In the genomic region with DNA sequence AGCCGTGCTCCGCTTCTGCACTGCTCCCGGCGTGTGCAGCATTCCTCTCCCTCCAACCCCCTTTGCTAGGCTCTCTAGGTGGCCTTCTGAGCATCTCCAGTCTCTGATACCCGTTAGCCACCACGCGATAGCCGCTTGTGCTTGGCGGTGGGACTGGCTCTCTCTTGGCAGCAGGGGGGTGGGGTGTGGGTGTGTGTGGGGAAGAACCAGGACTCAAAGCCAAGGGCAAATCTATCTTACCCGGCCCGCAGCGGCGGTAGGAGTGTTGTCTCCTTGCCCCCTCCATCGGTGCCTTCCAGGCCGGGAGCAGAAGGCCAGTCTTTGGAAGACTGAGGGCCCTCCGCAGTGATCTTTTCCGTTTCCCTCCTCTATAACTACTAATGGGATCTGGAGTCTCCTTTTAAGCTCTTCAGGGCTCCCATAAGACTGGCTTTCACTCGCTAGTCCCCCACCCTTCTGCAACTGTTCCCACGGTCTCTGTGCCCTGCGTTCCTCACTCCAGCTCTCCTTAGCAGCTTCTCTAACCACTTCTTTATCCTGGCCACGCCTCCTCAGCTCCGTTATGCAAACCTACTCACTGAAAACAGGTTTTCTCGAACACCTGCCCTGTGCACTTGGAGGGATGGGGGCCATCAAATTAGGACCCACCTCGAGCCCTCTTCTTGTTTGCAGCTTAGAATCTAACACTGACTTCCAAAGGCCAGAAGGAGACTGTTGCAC, we compare ENCODE assay signal across 19 mouse cellular contexts. TPM values are rescaled to one million over a fixed set of nuclear protein-coding genes. Genes with fewer than 3 reads are reported as not detected.
A peak's percentile ranks its signal among the peaks of the same experiment; 100 is the strongest.
DNase-seq lines count a peak whose midpoint lies in the region; ATAC-seq lines count a peak whose summit lies in the region.
"Had no signal": no experiment of that assay in that cellular context is flagged by ENCODE, and none has a peak within 500 bp of the region (broad histone marks: within the 10 kb centered on the region; RNA-seq: fewer than 3 reads in every experiment).

No protein-coding gene starts in this region.

- H3K4me2 ChIP-seq in neural tube, embryonic 14.5 days (ENCODE audit: low read depth, low read length), result no peak overlapping the region
- H3K4me2 ChIP-seq: kidney, embryonic 15.5 days had no signal

- H3K27ac ChIP-seq in heart, embryonic 10.5 days, result no peak overlapping the region
- no peak overlapping the region for H3K27ac ChIP-seq in neural tube, embryonic 14.5 days (ENCODE audit: low read depth, low read length)
- H3K27ac ChIP-seq: kidney, embryonic 15.5 days had no signal

- no peaks in the 10 kb centered on the region for H3K4me1 ChIP-seq in heart, embryonic 10.5 days
- no peaks in the 10 kb centered on the region for H3K4me1 ChIP-seq in neural tube, embryonic 14.5 days (ENCODE audit: control insufficient read depth, insufficient read depth, low read length)

- peak; percentile 72 for DNase-seq in heart, embryonic 10.5 days (ENCODE audit: low spot score)
- DNase-seq in heart, postnatal 4 days, result no peak
- peak; percentile 46 for DNase-seq in retina, postnatal 1 day
- DNase-seq in retina, embryonic 14.5 days (ENCODE audit: low spot score), result no peak
- DNase-seq in layer of hippocampus, adult 11-12 months (ENCODE audit: low spot score), result no peak
- no peak for DNase-seq in left cerebral cortex, adult 18-20 months (ENCODE audit: low spot score in 2 of 2)
- DNase-seq: cerebellum, adult 18-20 months; heart, adult 11 months; left cerebral cortex, postnatal 4 days; lung, postnatal 36 days; right cerebral cortex, postnatal 14 days had no signal

- ATAC-seq in megakaryocyte progenitor cell, adult 5-6 weeks (replicated peaks; ENCODE audit: poor library complexity), result 0 out of 2 replicates have a peak, but pooled peaks have one; percentile 20
- ATAC-seq in neural tube, embryonic 14.5 days (ENCODE audit: low read depth), result peak; percentile 54; the same call in 1 of the 2 replicates
- ATAC-seq: activated CD4-positive, CD25-positive, alpha-beta regulatory T cell, adult 4 months had no signal

- no peaks in the 10 kb centered on the region for H3K36me3 ChIP-seq in heart, embryonic 10.5 days
- H3K36me3 ChIP-seq in neural tube, embryonic 14.5 days (ENCODE audit: control insufficient read depth, insufficient read depth, low read length), result no peaks in the 10 kb centered on the region
- H3K36me3 ChIP-seq: kidney, embryonic 15.5 days had no signal

- H3K4me3 ChIP-seq in heart, embryonic 10.5 days, result no peak overlapping the region
- no peak overlapping the region for H3K4me3 ChIP-seq in neural tube, embryonic 14.5 days (ENCODE audit: low read depth, low read length)
- H3K4me3 ChIP-seq: kidney, embryonic 15.5 days had no signal

- H3K27me3 ChIP-seq in heart, embryonic 10.5 days (ENCODE audit: insufficient read depth, poor library complexity, severe bottlenecking), result peaks cover 98% of the 10 kb centered on the region
- H3K27me3 ChIP-seq in neural tube, embryonic 14.5 days (ENCODE audit: control insufficient read depth, insufficient read depth, low read length), result peaks cover 69% of the 10 kb centered on the region

- H3K9ac ChIP-seq in neural tube, embryonic 14.5 days (replicated peaks; ENCODE audit: low read depth, low read length), result no peak overlapping the region
- H3K9ac ChIP-seq: kidney, embryonic 15.5 days had no signal

- 2% methylated on average over 24 of the region's 24 CpGs for WGBS in heart, embryonic 10.5 days
- WGBS in neural tube, embryonic 14.5 days, result 1% methylated on average over 24 of the region's 24 CpGs

- H3K9me3 ChIP-seq in heart, embryonic 10.5 days, result no peaks in the 10 kb centered on the region
- no peaks in the 10 kb centered on the region for H3K9me3 ChIP-seq in neural tube, embryonic 14.5 days (ENCODE audit: control insufficient read depth, low read length)
- H3K9me3 ChIP-seq: kidney, embryonic 15.5 days had no signal

RNA-seq across cellular contexts. Expression of a gene that starts 19.5 kb away (rescaled TPM):
- not detected in 2 replicates for polyA plus RNA-seq in heart, embryonic 10.5 days (2016; fragmentation: Nextera tagmentation; extraction: Ambion mirVana)
- under 1 TPM in 1 of 2 experiments, not detected in 1; 0.41 TPM for total RNA-seq in heart, postnatal 4 days (2021)
- total RNA-seq in megakaryocyte progenitor cell, adult 5-6 weeks (2015), result not detected in 2 replicates
- 0.78 TPM in 1 of 2 replicates, not detected in the other for total RNA-seq in megakaryocyte progenitor cell, adult 5-6 weeks (2017)
- not detected in 2 replicates for polyA plus RNA-seq in neural tube, embryonic 14.5 days (2014; fragmentation: Nextera tagmentation; extraction: Ambion mirVana)
- total RNA-seq in left cerebral cortex, adult 18-20 months (2021), result 1 to 10 TPM in 1 of 2 experiments, not detected in 1; 1.2 TPM
- total RNA-seq: heart, postnatal 25 days had no signal
- polyA plus RNA-seq: C2C12; embryonic facial prominence, embryonic 11.5 days; kidney, embryonic 15.5 days; liver, embryonic 16.5 days had no signal

RNA-seq across cellular contexts. Expression of a gene that starts 35.9 kb away (rescaled TPM):
- polyA plus RNA-seq in heart, embryonic 10.5 days (2016; fragmentation: Nextera tagmentation; extraction: Ambion mirVana), result 1.5 and 1.9 TPM in 2 replicates
- total RNA-seq in heart, postnatal 4 days (2021), result 1 to 10 TPM in 1 of 2 experiments, under 1 TPM in 1; 0.91 to 1.9 TPM
- total RNA-seq in megakaryocyte progenitor cell, adult 5-6 weeks (2015), result not detected in 2 replicates
- not detected in 2 replicates for total RNA-seq in megakaryocyte progenitor cell, adult 5-6 weeks (2017)
- 0.29 and 0.63 TPM in 2 replicates for polyA plus RNA-seq in neural tube, embryonic 14.5 days (2014; fragmentation: Nextera tagmentation; extraction: Ambion mirVana)
- 1 to 10 TPM; 1.2 to 1.6 TPM for total RNA-seq in left cerebral cortex, adult 18-20 months (2021)
- polyA plus RNA-seq: C2C12 had no signal

Comparison
In these comparisons a context has a peak if more than half of its experiments do, and no peak if none do; other contexts are left out.
1. DNase-seq: peak in heart, embryonic 10.5 days (single experiment) and retina, postnatal 1 day (single experiment); none in heart, postnatal 4 days (single experiment), retina, embryonic 14.5 days (single experiment), layer of hippocampus, adult 11-12 months (single experiment) and left cerebral cortex, adult 18-20 months (0 of 2).